Mouse (Mus musculus): ENCODE measurements around the gene Ndufs2.
A peak's percentile ranks its signal among the peaks of the same experiment; 100 is the strongest.

Ndufs2 gene

GRCm38 (mm10) chr1:171193911-171194830, 57.0 kb downstream of the Ndufs2 start:
- no peak for DNase-seq

DNA sequence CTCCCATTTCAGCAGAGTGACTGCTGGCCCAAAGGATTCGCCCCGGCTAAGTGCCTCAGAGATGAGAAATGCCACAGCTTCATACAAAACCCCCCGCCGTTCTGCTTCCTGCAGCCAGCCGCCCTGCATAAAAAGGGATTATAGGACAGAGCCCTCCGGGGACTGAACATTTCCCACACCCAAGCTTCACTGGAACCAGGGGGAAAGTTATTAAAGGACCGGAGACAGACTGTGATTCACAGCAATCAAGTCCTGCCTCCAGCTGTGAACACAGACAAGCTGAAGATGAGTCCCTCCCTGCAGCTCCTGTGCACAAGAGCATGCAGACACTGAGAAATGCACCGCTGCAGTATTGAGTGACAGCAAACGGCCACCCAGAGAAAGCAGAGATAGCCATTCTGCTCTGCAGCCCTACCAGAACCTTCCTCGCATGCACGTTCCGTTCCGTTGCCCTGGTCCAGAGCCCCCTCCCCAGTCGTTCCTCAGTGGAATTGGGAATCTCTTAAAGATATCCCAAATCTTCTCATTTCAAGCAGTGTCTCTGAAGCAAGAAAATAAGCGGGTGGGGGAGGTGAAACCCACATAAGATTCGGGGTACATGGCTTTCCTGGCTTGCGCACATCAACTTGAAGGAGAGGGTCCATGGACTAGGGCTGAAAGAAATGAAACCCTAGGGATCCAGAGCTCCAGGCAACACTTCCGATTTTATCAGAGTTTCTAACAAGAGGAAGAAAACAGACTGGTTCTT, 57.9 kb downstream of the Ndufs2 start:
- peak; percentile 25 for DNase-seq

DNA sequence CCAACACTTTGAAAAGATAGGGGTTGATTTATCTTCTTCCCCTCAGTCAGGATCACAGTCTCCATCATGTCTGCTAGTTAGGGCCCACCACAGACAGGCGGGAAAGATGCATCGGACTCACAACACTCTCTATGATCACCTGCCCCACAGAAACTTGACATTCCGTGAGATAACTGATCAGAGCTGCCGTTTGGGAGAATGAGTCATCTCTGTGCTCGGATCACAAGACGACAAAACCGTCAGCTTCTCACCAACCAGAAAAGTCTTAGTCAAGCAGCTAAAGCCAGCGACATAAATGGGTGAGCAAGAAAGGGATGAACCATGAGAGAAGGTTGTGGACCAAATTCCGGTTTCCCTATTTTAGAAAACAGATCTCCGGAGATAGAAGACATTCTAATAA, 58.9 kb downstream of the Ndufs2 start:
- DNase-seq: no peak

- DNase-seq: no peak
Observed at GRCm38 (mm10) chr1:171190832-171191231, 60.4 kb downstream of the Ndufs2 start.

DNA sequence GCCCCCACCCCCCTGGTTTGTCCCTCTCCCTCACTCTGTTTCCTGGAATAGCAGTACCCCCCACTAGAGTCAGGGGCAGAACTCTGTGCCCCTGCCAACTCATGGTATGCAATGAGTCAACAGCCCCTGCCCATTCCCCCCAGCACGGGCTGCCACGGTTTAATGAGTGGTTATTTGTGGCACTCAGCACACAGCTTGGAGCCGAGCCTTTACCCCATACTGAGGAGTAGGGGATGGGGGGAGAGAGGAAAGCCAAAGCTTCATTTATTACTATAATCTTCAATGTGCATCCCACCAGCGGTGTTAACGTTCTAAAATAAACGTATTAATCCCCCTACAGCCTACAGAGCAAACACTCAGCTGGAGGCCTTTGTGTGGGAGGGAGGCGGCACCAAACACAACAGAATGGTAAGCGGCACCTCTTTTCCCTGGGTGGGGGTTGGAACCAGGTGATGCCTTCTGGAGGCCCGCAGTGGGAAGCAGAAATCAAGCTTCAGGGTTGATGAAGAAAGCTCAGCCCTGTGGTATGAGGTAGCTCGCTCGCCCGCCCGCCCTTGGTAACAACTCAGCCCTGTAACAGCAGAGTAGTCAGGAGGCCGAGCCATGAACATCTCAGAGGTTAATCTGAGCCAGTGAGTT, 61.6 kb downstream of the Ndufs2 start:
- no peak for DNase-seq

- DNase-seq: peak; percentile 59
Observed at GRCm38 (mm10) chr1:171189046-171189445, 62.1 kb downstream of the Ndufs2 start.

GRCm38 (mm10) chr1:171187851-171188700, 63.1 kb downstream of the Ndufs2 start:
- DNase-seq: no peak

- no peak for DNase-seq
Observed at GRCm38 (mm10) chr1:171185655-171186054, 65.5 kb downstream of the Ndufs2 start.
